Mouse (Mus musculus) A20 (cell line): ENCODE results near the gene Hsf2bp.

ENCODE experiments used
- DNase-seq: peaks from one replicate; pipeline ENCODE4 v3.0.0-alpha.2; 2011; ENCODE audit warnings: low read depth, low spot score

Hsf2bp gene

DNA sequence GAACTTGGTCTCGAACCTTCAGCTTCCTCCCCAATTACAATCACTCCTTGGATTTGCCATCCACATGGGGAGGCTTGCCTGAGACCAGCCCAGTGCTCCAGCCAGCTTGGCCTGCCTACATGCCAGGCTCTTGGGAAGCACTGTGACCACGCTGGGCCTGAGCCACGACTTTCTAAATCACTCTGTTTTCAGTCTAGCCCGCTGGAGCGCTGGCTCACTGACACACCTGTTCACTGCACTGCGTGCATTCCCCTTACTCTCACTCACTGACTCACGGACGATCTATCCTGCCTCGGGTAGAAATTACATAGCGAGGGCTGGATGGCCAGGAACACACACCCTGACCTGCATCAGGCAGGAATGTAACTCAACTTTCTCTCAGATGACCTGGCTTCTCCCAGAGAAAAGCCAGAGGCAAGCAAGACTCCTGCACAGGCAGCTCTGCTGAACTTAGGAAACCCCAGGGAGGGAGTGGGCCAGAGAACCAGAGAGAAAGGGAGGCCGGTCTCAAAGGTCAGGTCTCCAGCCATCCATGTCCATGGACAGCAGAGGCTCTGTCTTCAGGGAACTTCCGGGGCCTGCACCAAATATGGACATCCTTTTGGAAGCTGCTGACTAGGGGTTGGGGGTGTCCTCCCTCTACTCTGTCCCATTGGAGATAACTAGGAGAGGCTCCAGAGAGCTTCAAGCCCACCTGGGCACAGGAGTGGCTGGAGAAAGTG, 97.4 kb downstream of the Hsf2bp start:
- no peak for DNase-seq

DNA sequence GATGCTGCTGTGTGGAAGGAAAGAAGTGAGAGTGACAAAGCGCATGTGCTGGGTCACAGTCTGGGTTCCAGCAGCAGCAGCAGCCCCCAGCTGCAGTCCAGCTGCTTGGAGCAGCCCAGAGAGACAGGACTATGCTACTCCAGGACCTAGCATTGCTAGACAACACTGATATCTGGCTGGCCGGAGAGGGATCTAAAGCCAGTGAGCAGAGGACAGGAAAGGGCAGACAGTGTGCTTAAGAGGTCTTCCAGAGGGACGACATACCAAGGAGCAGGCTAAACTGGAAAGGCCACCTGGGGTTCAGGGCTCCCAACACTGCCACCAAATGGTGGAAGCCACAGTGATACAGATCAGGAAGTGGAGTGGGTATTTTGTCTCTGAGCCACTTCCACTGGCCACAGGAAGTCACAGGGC, 99.0 kb downstream of the Hsf2bp start:
- DNase-seq: no peak

DNA sequence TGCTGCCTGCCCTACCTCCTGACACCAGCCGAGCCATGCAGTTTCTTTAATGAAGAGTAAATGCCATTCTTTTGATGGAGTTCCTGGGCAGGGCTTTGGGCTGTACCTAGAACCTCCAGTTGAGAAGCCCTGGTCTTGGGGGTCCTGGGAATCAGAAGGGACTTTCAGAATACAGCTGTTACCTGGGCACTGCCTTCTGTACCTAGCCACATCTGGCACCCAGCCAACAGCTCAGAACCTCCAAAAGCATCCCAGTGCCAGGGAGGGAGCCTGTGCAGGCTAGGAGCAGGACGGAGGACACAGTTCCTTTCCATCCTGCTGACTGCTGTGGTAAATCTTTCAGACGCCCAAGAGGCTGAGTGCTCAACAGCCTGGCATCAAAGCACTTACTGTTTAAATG, 100.3 kb downstream of the Hsf2bp start:
- DNase-seq: no peak

DNA sequence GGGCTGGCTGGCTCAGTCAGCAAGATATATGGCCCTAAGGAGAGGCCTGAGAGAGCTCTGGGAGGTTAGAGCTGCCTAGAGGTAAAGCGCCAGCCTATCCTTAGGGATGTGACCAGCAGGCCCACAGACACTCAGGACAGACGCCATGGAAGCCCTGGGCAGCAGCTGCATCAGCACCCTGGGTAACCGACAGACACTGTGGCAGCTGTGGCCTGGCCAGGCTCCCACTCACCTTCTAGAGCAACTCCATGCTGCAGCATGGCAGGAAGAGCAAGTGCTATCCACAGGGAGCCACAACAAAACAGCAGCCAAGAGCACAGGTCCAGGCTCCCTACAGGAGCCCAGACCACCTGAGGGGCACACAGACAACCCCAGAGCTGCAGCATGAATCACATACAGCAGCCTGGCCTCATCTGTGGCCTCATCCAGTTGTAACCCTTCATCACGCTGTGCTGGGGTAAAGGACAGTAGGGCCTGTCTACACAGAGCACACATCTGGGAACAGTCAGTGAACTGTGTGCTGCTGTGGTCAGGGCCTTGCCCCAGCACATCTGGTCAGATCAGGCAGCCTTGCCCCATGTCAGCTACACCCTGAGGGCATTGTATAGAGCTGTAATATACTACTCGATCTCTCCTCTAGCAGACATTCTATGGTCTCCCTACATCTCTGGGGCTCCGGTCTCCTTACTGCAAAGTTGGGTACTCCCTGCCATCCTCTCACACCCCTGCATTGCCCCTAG, 100.9 kb downstream of the Hsf2bp start:
- DNase-seq: no peak

DNA sequence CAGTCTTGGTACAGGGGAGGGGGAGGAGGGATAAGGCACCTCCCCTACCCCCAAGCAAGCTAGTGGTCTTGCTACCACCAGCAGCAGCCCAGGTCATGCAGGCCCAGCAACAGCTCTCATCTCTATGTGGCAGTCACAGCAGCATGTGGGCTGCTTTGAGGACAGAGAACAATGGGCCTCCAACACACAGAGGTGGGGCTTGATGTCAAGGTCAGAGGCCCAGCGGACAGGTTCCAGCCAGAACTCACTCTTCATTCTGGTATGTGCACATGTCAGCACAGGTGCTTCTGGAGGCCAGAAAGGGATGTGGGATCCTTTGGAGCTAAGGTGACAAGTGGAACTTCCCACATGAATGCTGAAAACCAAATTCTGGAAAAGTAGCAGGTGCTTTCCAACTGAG, 102.2 kb downstream of the Hsf2bp start:
- no peak for DNase-seq

DNA sequence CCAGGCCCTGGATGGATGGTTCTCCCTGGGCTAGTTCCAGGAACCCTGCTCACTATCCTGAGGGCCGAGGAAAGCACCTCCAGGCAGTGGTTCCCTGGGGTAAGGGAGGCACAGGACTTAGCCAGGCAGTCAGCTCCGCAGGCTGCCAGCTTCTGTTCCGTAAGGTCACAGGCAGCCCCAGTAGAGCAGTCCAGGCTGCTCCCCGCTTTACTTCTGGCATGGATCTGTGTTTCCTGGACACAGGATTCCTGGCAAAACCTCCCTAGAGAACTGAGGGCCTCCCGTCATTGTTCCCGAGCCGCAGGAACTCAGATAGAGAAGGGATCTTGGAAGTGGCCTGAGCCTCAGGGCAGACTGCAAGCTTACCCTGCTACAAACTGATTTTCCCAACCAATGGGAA, 104.7 kb downstream of the Hsf2bp start:
- DNase-seq: no peak

DNA sequence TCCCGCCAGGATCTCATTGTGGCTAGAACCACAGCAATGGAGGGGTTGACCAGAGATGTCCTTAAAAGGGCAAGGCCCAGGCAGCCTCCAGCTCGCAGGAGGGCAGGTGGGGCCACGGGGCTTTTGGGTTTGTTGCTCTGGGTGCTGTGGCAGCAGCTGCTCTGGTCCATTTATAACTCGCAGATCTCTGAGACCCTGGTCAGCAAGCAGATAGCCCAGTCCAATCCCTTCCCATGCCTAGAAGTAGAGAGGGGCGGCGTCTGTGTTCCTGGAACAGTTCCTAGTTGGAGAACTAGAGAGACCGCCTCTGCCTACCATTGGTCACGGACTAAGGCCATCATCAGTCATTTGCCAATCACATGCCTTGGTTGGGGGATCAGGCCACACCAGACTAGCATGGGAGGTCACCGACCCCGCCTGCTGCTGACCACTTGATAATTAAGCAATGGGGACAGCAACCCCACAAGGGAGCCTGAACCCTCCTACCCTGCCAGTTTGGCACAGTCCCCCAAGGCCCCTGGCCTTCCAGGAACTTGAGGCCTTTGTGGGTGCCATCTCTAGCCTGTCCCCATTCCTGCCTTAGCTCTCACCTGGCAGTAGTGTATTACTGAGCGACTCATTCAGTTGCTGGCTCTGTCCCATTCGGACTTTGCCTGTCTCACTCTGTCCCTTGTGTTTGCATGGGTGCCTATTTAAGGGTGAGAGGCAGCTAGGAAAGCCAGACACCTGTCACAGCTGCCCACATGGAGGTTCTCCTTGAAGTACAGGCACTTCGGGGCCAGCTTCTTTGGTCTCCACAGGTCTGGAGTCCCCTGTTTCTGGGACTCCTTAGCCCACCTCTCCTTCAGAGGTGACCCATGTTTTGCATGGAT, 106.1 kb downstream of the Hsf2bp start:
- DNase-seq: no peak

DNA sequence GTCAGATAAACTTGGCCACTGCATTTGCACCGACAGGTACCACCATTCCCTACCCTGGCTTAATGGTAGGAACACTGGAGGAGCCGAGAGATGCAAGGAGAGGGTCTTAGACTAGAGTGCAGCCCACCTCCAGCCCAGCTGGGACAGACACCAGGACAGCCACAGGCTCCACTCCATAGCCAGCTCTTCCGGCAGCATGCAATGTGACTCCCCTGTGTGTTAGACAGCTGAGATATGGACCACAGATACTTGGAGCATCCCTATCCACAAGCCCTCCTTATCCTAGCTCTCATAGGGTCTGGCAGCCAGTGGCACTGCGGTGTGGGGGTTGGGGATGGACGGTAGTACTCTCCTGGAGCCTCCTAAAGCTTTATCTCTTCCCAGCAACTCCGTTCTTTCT, 107.1 kb downstream of the Hsf2bp start:
- DNase-seq: no peak

DNA sequence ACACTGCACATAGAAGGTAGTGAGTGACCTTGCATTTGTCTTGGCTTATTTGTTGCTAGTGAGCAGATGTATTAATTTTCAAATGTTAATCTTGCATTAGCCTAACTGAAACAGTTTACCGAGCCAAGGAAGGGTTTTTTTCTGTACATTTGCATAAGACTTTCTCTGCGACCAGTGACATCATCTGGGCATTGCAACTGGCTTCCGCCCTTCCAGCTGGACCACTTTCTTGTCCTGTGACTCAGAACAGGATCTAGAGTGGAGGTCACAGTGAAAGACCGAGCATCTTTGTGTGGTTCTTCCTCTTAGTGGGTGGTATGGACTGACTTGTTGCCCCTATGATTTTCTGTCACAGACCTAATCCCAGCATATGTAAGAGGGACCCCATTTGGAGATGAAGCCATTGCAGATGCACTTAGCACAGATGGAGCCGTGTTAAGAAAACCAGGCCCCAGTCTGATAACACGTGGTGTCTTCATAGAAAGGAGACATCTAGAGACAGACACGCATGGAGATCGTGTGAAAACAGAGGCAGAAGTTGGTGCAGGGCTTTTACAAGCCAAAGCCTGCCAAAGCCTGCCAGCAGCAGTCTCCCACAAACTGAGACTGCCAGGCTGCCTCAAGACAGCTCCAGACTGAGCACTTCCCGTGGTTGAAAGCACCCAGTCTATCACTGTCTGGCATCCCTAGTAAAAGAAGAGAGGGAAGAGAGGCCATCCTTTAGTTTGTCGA, 108.1 kb downstream of the Hsf2bp start:
- peak; percentile 10 for DNase-seq

DNA sequence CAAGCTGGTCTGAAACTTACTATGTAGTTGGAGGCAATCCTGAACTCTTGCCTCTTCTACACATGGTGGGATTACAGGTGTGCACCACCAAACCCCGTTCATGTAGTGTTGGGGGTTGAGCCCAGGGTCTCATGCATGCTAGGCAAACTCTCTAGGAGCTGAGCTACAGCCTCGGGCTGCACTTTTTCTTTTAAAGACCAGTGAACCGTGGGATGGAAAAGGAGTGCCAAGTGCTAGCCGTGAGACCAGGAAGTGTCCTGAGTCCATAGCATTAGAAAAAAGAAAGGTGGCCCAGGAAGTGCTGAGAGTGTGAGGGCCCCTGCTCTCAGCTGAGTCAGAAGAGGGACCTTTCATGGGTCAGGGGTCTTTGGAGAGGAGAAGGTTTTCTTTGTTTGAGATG, 111.9 kb downstream of the Hsf2bp start:
- no peak for DNase-seq

DNA sequence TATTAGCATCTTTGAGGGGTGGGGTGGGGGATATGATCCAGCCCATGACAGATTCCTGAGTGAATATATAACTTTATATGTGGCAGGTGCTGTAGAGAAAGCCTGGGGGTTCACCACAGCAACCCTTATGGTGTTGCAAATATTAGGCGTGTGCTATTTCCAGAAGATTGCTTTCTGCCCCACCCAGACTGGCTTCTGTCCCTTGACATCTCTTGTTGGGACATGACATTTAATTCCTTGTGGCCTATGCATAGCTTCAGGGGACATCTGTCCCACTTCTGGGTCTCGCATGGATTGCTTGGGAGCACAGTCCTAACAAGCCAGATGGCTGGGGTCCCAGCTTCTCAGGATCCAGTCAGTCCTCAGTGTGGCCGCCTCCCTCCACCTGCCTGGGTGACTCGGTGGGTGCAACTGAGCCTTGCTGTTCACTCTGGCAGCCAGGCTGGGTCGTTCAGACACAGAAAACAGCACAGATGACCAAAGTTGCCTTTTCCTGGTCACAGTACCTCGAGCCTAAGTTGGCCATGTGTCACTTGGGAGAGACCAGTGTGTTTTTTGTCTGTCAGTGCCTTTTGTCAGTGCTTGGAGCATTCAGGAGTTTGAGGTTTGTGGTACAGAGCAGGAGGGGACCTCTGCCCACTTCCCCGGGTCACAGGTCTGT, 112.7 kb downstream of the Hsf2bp start:
- no peak for DNase-seq

DNA sequence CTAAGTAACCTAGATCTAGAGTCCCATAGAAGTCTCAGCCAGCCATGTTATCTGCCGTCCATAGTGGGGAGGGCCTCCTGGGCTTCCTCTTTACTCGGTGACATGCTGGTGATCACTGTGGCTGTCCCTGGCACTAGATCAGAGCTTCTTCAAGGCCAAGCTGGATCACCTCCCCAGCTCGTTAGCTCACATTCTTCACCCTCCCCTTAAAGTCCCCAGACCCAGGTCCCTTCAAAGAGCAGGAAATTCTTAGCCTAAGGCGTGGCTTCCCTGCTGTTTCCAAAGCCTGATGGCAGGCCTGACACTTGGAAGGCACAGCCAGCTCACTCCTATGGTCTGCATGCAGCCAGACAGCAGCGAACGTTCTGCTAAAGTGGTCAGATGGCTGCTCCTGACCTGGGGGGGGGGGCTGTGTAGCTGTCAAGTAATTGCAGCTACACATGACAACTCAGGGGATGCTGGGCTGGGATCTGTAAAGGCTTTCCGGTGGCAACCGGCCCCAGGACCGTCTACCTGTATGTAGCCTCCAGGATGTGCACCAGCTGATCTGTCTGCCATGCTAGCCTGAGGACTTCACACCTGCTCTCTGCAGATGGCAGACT, 115.5 kb downstream of the Hsf2bp start:
- DNase-seq: no peak

DNA sequence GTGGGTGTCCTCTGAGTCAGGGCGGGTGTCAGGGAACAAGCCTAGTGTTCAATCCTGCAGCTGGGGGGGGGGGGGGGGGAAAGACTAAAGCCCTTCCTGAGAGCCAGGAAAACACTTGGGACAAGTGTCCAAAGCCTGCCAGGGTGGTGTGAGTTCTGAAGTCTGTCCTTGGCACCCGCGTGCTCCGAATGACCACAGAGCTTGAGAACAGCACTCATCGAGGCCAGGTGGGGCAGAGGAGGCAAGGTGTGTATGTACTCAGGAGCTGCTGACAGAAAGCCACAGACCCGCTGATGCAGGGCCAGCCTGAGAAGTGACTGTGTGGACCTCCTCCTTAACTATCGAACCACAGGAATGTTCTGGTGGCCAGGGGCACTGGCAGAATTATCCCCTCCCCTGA, 116.5 kb downstream of the Hsf2bp start:
- no peak for DNase-seq

DNA sequence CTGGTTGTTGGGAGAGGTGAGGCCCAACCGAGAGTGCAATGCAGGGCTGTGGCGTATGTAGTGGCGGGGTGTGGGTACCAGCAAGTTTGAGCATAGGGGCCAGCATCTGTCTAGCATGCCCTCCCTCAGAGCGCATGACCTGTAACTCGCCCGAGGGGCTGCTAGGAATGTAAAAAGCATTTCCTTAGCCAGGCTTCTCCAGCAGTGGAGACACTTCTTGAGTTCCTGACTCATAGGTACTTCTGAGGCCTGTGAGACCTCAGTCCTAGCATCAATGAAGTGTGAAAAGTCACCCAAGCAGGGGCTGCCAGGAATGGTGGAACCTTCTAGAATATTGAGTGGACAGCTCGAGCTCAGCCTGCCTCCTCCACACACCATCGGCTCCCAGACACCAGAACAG, 117.8 kb downstream of the Hsf2bp start:
- DNase-seq: no peak

DNA sequence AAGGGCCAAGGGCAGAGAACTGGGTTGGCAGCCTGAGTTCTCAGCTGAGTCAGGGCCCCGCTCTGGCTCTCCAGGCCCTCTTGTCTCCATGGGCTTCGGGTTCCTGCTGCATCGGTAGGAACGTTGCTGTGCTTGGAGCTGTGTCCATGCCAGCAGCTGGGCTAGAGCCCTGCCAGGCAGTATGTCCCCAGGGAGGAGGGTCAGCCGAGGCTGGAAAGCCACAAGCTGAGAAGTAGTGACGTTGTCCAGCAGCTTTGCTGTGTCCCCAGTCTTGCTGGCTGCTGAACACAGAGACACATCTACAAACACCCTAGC, 119.7 kb downstream of the Hsf2bp start:
- DNase-seq: no peak

DNA sequence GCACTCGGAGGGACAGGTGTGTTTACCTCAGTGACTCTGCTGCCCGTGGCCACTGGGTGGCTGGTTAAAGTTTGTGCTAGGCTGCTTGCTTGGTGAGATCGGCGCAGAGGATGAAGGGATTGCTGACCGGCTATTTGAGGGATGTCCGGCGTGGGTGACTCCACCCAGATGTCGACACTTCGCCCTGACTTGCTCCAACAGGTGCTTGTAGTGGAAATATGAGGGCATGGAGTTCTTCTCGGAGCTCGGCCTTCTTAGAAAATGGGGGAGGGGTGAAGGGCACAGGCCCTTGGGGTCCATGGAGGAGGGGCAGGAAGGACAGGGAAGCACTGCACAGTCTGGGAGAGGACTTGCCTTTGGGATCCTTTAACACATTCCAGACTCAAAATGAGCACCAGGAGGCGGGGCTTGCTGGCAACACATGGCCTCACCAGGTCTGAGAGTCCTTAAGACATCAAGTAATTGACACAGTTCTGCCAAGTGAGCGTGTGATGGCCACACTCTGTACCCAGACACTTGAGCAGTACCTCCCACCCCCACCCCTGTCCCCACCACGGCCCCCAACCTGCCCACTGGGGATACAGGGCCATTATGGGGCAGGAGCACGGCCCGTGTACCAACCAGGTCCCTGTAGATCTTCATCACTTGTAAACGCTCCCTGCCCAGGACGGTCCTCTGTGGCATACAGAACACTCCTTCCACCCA, 120.2 kb downstream of the Hsf2bp start:
- DNase-seq: no peak

DNA sequence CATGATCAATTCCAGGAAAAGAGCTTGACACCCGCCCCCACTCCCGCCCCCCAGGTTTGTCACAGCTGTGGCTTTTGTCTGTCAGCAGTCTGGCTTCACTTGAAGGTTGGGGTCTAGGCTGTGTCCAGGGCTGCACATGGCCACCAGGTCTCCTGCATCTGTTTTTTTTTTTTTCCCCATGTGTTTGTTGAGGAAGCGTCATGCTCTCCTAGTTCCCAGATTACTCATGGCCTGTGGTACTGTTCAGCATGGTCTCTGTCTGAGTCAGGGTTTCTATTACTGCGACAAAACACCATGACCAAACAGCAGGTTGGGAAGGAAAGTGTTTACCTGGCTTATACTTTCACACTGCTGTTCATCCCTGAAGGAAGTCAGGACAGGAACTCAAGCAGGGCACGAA, 121.8 kb downstream of the Hsf2bp start:
- no peak for DNase-seq

DNA sequence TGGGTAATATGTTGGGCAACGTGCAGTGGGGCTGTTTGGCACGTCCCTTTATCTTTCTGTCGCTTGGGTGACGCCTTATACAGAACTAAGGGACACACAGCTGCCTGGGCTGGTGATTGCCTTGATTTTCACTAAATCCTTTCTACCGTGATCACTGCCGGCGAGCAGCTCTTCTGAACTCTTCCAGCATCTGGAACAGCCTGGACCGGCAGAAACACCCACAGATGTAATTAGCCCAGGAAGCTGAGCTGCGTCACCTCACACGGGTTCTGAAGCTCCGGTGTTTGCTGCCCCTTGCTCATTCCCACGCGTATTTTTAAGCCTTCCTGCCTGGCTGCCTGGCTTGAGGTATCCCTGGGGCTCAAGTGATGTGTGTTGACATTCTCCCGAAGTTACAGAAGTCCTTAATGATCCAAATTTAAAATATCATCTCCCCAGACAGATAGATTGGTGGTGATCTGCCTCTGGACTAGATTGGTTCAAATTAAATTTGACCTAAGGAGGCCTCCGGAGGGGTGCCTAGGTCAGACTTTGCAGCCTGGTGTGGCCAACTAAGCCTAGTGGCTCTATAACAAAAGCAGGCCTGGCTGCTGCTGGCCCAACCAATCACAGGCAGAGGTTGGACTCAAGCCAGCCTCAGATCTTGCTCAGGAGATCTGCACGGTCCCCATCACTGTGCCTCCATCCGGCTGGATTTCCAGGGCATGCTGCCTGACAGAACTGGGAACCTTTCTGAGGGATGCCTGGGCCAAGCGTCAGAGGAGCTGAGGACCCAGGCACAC, 123.1 kb downstream of the Hsf2bp start:
- no peak for DNase-seq

DNA sequence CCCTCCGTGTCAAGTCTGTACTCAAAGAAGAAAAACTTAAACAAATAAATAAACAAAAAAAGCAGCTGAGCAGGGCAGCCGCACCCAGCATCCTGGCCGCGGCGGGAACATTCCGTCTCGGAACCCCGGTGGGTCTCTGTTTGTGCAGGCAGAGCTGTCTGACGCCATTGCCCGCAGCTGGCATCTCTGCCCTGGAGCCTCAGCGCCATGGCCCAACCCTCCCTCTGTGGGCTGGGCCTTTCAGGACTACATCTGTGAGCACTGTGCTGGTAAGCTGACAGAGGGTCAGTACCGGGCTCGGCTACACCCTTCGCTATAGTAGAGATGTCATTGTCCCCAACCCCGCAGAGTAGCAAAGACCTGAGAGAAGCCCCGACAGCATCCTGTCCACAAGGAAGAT, 123.8 kb downstream of the Hsf2bp start:
- no peak for DNase-seq

DNA sequence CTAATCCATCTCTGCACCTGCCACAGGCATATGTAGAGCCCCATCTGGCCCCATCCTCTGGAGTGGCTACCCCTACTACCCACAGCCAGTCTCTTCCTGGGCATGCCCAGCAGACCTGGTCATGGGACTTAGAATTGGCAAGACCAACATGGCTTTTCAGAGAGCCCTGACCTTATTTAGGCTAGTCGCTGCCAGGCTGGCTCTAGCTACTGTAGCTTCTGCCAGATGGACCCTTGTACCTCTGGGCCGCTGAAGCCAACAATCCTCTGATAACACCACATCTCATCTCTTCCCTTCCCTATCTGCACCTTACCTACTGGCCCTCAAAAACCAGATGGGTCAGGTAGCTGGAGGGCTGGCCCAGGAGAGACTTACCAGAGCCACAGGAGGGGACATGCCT, 127.2 kb downstream of the Hsf2bp start:
- no peak for DNase-seq
